Mouse (Mus musculus): ENCODE data around the gene Rnf150. TPM values are rescaled to one million over a fixed set of nuclear protein-coding genes. Genes with fewer than 3 reads are reported as not detected.
A peak's percentile ranks its signal among the peaks of the same experiment; 100 is the strongest.

Rnf150 gene
- polyA plus RNA-seq, 1 experiment from 2014 or later = 1.6 TPM

- under 1% methylated on average over 76 of the region's 80 CpGs for WGBS
- peak; percentile 63 for ATAC-seq (ENCODE audit: insufficient read depth, low FRiP score, low read depth)
These were observed 777 bp downstream of the Rnf150 start for GRCm38 (mm10) chr8:82863745-82864520.

GRCm38 (mm10) chr8:82864521-82864818, 1.3 kb downstream of the Rnf150 start:
- Histone ChIP-seq H3K27ac (peak overlapping the region; percentile 53; the same call in 1 of the 2 replicates), H3K4me3 (replicated peaks) (peak overlapping the region; percentile 73), H3K27me3 (replicated peaks) (no peaks in the 10 kb centered on the region), H3K36me3 (no peaks in the 10 kb centered on the region), H3K4me1 (0 out of 2 replicates have a peak, but pooled peaks cover 4% of the 10 kb centered on the region), H3K9me3 (no peaks in the 10 kb centered on the region), H3K9ac (peak overlapping the region; percentile 58; the same call in 1 of the 2 replicates), H3K4me2 (peak overlapping the region; percentile 90)
- peak; percentile 33; the same call in 1 of the 2 replicates for ATAC-seq (ENCODE audit: insufficient read depth, low FRiP score, low read depth)
- 1% methylated on average over 10 of the region's 10 CpGs for WGBS

More at GRCm38 (mm10) chr8:82863745-82864520, 777 bp downstream of the Rnf150 start:
- 0 out of 2 replicates have a peak, but pooled peaks cover 4% of the 10 kb centered on the region for H3K4me1 ChIP-seq
- H3K27ac ChIP-seq = peak overlapping the region; percentile 53
- peak overlapping the region; percentile 58 for H3K9ac ChIP-seq
- H3K4me2 ChIP-seq = peak overlapping the region; percentile 90
- H3K36me3 ChIP-seq = no peaks in the 10 kb centered on the region
- H3K4me3 ChIP-seq (replicated peaks) = peak overlapping the region; percentile 73
- H3K9me3 ChIP-seq = no peaks in the 10 kb centered on the region
- H3K27me3 ChIP-seq (replicated peaks) = no peaks in the 10 kb centered on the region

GRCm38 (mm10) chr8:82865239-82865638, 2.1 kb downstream of the Rnf150 start:
- Histone ChIP-seq H3K4me2 (peak overlapping the region; percentile 90), H3K27ac (no peak overlapping the region), H3K4me1 (0 out of 2 replicates have a peak, but pooled peaks cover 4% of the 10 kb centered on the region), H3K9ac (no peak overlapping the region), H3K36me3 (no peaks in the 10 kb centered on the region), H3K9me3 (no peaks in the 10 kb centered on the region), H3K4me3 (replicated peaks) (peak overlapping the region; percentile 73), H3K27me3 (replicated peaks) (no peaks in the 10 kb centered on the region)
- no peak for ATAC-seq (ENCODE audit: insufficient read depth, low FRiP score, low read depth)
- 40% methylated on average over 5 of the region's 5 CpGs for whole genome bisulfite sequencing

- no peaks in the 10 kb centered on the region for H3K27me3 ChIP-seq (replicated peaks)
- H3K4me2 ChIP-seq = no peak overlapping the region; the same call in 1 of the 2 replicates
- H3K36me3 ChIP-seq = no peaks in the 10 kb centered on the region
- H3K9ac ChIP-seq = no peak overlapping the region
- no peak overlapping the region for H3K27ac ChIP-seq
- no peak for ATAC-seq (ENCODE audit: insufficient read depth, low FRiP score, low read depth)
- 0 out of 2 replicates have a peak, but pooled peaks cover 4% of the 10 kb centered on the region for H3K4me1 ChIP-seq
- H3K9me3 ChIP-seq = no peaks in the 10 kb centered on the region
- WGBS = 63% methylated on average over 1 of the region's 1 CpGs
- no peak overlapping the region for H3K4me3 ChIP-seq (replicated peaks)
These were observed 3.1 kb downstream of the Rnf150 start for GRCm38 (mm10) chr8:82866251-82866650.

- Histone ChIP-seq H3K4me2 (no peak overlapping the region), H3K27ac (no peak overlapping the region), H3K4me1 (no peaks in the 10 kb centered on the region), H3K27me3 (replicated peaks) (no peaks in the 10 kb centered on the region), H3K9me3 (no peaks in the 10 kb centered on the region), H3K9ac (no peak overlapping the region), H3K4me3 (replicated peaks) (no peak overlapping the region), H3K36me3 (no peaks in the 10 kb centered on the region)
- 41% methylated on average over 4 of the region's 4 CpGs for WGBS
- no peak for ATAC-seq (ENCODE audit: insufficient read depth, low FRiP score, low read depth)
These were observed 7.8 kb downstream of the Rnf150 start for GRCm38 (mm10) chr8:82870840-82871490.

- H3K9ac ChIP-seq = no peak overlapping the region
- WGBS = 82% methylated on average over 4 of the region's 4 CpGs
- 0 out of 2 replicates have a peak, but pooled peaks cover 3% of the 10 kb centered on the region for H3K4me1 ChIP-seq
- ATAC-seq (ENCODE audit: insufficient read depth, low FRiP score, low read depth) = no peak
- no peak overlapping the region for H3K4me3 ChIP-seq (replicated peaks)
- H3K4me2 ChIP-seq = no peak overlapping the region
- H3K27me3 ChIP-seq (replicated peaks) = no peaks in the 10 kb centered on the region
- H3K27ac ChIP-seq = no peak overlapping the region
- no peaks in the 10 kb centered on the region for H3K36me3 ChIP-seq
- H3K9me3 ChIP-seq = no peaks in the 10 kb centered on the region
These were observed 8.8 kb downstream of the Rnf150 start for GRCm38 (mm10) chr8:82871986-82872385.

GRCm38 (mm10) chr8:82874102-82874501, 10.9 kb downstream of the Rnf150 start:
- H3K36me3 ChIP-seq = no peaks in the 10 kb centered on the region
- H3K4me2 ChIP-seq = no peak overlapping the region
- H3K4me3 ChIP-seq (replicated peaks) = no peak overlapping the region
- H3K4me1 ChIP-seq = 0 out of 2 replicates have a peak, but pooled peaks cover 3% of the 10 kb centered on the region
- H3K27ac ChIP-seq = no peak overlapping the region
- 81% methylated on average over 2 of the region's 2 CpGs for whole genome bisulfite sequencing
- no peaks in the 10 kb centered on the region for H3K27me3 ChIP-seq (replicated peaks)
- no peak for ATAC-seq (ENCODE audit: insufficient read depth, low FRiP score, low read depth)
- no peak overlapping the region for H3K9ac ChIP-seq
- H3K9me3 ChIP-seq = no peaks in the 10 kb centered on the region

GRCm38 (mm10) chr8:82875135-82875534, 12.0 kb downstream of the Rnf150 start:
- H3K4me2 ChIP-seq = no peak overlapping the region
- H3K4me1 ChIP-seq = 0 out of 2 replicates have a peak, but pooled peaks cover 3% of the 10 kb centered on the region
- no peaks in the 10 kb centered on the region for H3K9me3 ChIP-seq
- no peaks in the 10 kb centered on the region for H3K27me3 ChIP-seq (replicated peaks)
- H3K4me3 ChIP-seq (replicated peaks) = no peak overlapping the region
- WGBS = 49% methylated on average over 7 of the region's 7 CpGs
- no peaks in the 10 kb centered on the region for H3K36me3 ChIP-seq
- ATAC-seq (ENCODE audit: insufficient read depth, low FRiP score, low read depth) = peak; percentile 31; the same call in 1 of the 2 replicates
- H3K9ac ChIP-seq = no peak overlapping the region
- no peak overlapping the region for H3K27ac ChIP-seq

- no peak overlapping the region for H3K9ac ChIP-seq
- WGBS = 76% methylated on average over 4 of the region's 4 CpGs
- no peaks in the 10 kb centered on the region for H3K27me3 ChIP-seq (replicated peaks)
- no peak for ATAC-seq (ENCODE audit: insufficient read depth, low FRiP score, low read depth)
- H3K27ac ChIP-seq = no peak overlapping the region
- H3K9me3 ChIP-seq = no peaks in the 10 kb centered on the region
- no peak overlapping the region for H3K4me3 ChIP-seq (replicated peaks)
- H3K4me2 ChIP-seq = no peak overlapping the region
- no peaks in the 10 kb centered on the region for H3K4me1 ChIP-seq
- H3K36me3 ChIP-seq = no peaks in the 10 kb centered on the region
These were observed 21.3 kb downstream of the Rnf150 start for GRCm38 (mm10) chr8:82884480-82884879.

GRCm38 (mm10) chr8:82887234-82887633, 24.1 kb downstream of the Rnf150 start:
- H3K9ac ChIP-seq = no peak overlapping the region
- H3K9me3 ChIP-seq = no peaks in the 10 kb centered on the region
- H3K4me3 ChIP-seq (replicated peaks) = no peak overlapping the region
- ATAC-seq (ENCODE audit: insufficient read depth, low FRiP score, low read depth) = no peak
- no peaks in the 10 kb centered on the region for H3K4me1 ChIP-seq
- WGBS = 90% methylated on average over 4 of the region's 4 CpGs
- H3K27me3 ChIP-seq (replicated peaks) = no peaks in the 10 kb centered on the region
- no peaks in the 10 kb centered on the region for H3K36me3 ChIP-seq
- H3K4me2 ChIP-seq = no peak overlapping the region
- H3K27ac ChIP-seq = no peak overlapping the region

- no peak overlapping the region for H3K9ac ChIP-seq
- no peaks in the 10 kb centered on the region for H3K36me3 ChIP-seq
- H3K4me3 ChIP-seq (replicated peaks) = no peak overlapping the region
- no peaks in the 10 kb centered on the region for H3K4me1 ChIP-seq
- H3K27me3 ChIP-seq (replicated peaks) = no peaks in the 10 kb centered on the region
- no peak for ATAC-seq (ENCODE audit: insufficient read depth, low FRiP score, low read depth)
- no peaks in the 10 kb centered on the region for H3K9me3 ChIP-seq
- H3K27ac ChIP-seq = no peak overlapping the region
- no peak overlapping the region for H3K4me2 ChIP-seq
- 73% methylated on average over 10 of the region's 10 CpGs for WGBS
These were observed 26.0 kb downstream of the Rnf150 start for GRCm38 (mm10) chr8:82889062-82889720.

- Histone ChIP-seq H3K9me3 (no peaks in the 10 kb centered on the region), H3K4me2 (no peak overlapping the region), H3K4me1 (no peaks in the 10 kb centered on the region), H3K9ac (no peak overlapping the region), H3K4me3 (replicated peaks) (no peak overlapping the region), H3K27ac (no peak overlapping the region), H3K36me3 (no peaks in the 10 kb centered on the region), H3K27me3 (replicated peaks) (no peaks in the 10 kb centered on the region)
- WGBS = 84% methylated on average over 4 of the region's 4 CpGs
- no peak for ATAC-seq (ENCODE audit: insufficient read depth, low FRiP score, low read depth)
These were observed 31.9 kb downstream of the Rnf150 start for GRCm38 (mm10) chr8:82895091-82895490.
